Mouse (Mus musculus) embryonic facial prominence, embryonic 10.5 days (tissue): ENCODE measurements around the gene Fam193b. TPM values are rescaled to one million over a fixed set of nuclear protein-coding genes. Genes with fewer than 3 reads are reported as not detected.

ENCODE experiments used
- DNase-seq: peaks from one replicate; pipeline ENCODE4 v3.0.0-alpha.2; 2017; ENCODE audit warnings: low spot score
- H3K27ac ChIP-seq: fragments of 300-500 bp; sonication (generic); replicated peaks from 2 replicates; pipeline ENCODE4 v1.5.1; 2016; ENCODE audit warnings: mild to moderate bottlenecking
- H3K27me3 ChIP-seq: fragments of 300-500 bp; sonication (generic); replicated peaks from 2 replicates; pipeline ENCODE4 v1.6.1; 2016; ENCODE audit warnings: low read depth, mild to moderate bottlenecking; ENCODE audit not compliant: poor library complexity, severe bottlenecking
- H3K36me3 ChIP-seq: fragments of 300-500 bp; sonication (generic); replicated peaks from 2 replicates; pipeline ENCODE4 v1.6.1; 2016; ENCODE audit warnings: mild to moderate bottlenecking, moderate library complexity
- H3K4me1 ChIP-seq: fragments of 300-500 bp; sonication (generic); 2 replicates; pipeline ENCODE4 v1.6.1; 2016
- H3K4me3 ChIP-seq: fragments of 300-500 bp; sonication (generic); 2 replicates; pipeline ENCODE4 v1.5.1; 2016; ENCODE audit warnings: mild to moderate bottlenecking, moderate library complexity
- H3K9me3 ChIP-seq: fragments of 300-500 bp; sonication (generic); 2 replicates; pipeline ENCODE4 v1.6.1; 2016; ENCODE audit warnings: mild to moderate bottlenecking
- WGBS: fragments of 180-500 bp; shearing (Covaris S2); methylation state at CpG from one replicate; pipeline ENCODE4 v1.1.7; 2016; 5-methylcytosine and 5-hydroxymethylcytosine counted together
- polyA plus RNA-seq: library from polyadenylated mRNA; unstranded; fragments of >200 nt; fragmentation: Nextera tagmentation; extraction: Ambion mirVana; gene quantifications from 2 replicates; pipeline ENCODE4 v1.2.1, GENCODE M21; 2016

The Fam193b gene
- polyA plus RNA-seq, 1 experiment from 2014 or later: 62.7 TPM

DNA sequence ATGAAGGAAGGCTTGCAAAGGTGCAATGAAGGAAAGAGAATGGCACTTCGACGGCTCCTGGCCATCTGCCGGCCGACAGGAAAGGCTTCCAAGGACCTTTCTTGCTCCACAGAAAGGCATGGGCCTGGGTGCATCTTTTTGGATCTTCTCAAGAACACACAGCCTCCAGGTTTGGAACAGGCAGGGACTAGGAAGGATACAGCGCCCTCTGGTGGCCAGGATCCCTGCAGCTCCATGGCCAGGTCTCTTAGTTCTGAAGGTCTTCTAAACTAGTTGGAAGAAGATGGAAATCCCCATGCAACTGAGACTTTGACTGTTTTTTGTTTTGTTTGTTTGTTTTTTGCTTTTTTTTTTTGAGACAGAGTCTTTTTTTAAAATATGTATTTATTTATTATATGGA, 54.0 kb downstream of the Fam193b start:
- Histone ChIP-seq H3K9me3 (no peaks in the 10 kb centered on the region), H3K4me1 (peaks cover 24% of the 10 kb centered on the region), H3K36me3 (no peaks in the 10 kb centered on the region; the same call in 1 of the 2 replicates), H3K4me3 (no peak overlapping the region), H3K27me3 (peaks cover 15% of the 10 kb centered on the region; the same call in 1 of the 2 replicates), H3K27ac (no peak overlapping the region)
- WGBS: 6% methylated on average over 5 of the region's 5 CpGs
- DNase-seq: peak; percentile 91

DNA sequence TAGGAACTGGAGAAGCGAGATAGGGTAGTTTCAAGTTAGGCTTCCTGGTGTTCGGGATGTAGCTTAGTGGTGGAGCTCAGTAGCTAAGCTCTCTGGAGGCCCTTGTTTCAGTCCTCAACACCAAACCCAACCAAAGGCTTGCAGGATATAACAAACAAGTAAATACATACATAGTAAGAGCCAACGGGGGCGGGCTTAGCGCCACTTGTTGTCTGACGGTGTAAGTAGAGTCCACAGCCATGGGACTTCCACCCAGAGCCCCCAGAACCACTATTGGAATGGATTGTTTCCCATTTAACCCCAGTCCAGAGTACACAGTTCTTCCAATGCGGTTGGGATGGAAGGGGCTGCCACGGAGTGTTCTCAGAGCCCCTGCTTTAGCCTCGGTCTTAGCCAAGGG, 57.1 kb downstream of the Fam193b start:
- Histone ChIP-seq H3K27ac (no peak overlapping the region; the same call in 1 of the 2 replicates), H3K9me3 (no peaks in the 10 kb centered on the region), H3K4me3 (peak overlapping the region; percentile 93), H3K36me3 (peaks cover 29% of the 10 kb centered on the region), H3K4me1 (peaks cover 51% of the 10 kb centered on the region), H3K27me3 (peaks cover 15% of the 10 kb centered on the region; the same call in 1 of the 2 replicates)
- 36% methylated on average over 9 of the region's 9 CpGs for WGBS
- no peak for DNase-seq

DNA sequence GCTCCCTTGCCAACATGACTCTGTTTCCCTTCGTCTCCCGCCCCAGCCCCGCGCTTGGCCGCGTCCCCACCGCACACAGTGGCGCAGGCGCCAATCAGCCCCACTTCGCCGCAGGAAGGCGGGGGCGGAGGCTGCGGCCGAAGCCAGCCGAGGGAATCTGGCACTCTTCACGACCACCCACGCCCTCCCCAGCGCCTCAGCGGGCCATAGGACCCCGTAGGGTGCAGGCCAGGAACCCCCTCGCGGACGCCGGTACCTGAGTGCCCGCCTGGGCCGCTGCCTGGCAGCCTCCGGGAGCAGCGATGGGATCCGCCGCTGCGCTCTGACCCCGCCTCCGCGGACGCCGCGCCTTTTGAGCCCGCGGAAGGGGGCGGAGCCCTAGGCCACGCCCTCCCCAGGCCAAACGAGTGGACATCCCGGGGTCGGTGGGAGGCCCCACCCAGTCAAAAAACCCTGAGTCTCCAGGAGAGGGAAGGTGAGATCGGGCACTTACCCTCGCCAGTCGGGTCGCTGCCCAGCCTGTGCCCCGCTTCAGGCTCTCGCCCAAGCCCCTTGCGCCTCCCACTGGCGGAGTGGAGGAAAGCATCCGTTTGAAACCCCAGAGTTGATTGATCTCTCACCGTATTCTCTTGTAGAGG, 57.7 kb downstream of the Fam193b start, which contains the start of gene Pdlim7:
Pdlim7 (minus strand) TSS at position 566 of the 638 bp plus-strand sequence.
- under 1% methylated on average over 55 of the region's 55 CpGs for WGBS
- Histone ChIP-seq H3K27me3 (peaks cover 15% of the 10 kb centered on the region; the same call in 1 of the 2 replicates), H3K36me3 (peaks cover 35% of the 10 kb centered on the region), H3K4me1 (peaks cover 57% of the 10 kb centered on the region), H3K4me3 (peak within 1 kb of the TSS; percentile 93), H3K9me3 (no peaks in the 10 kb centered on the region), H3K27ac (peak within 1 kb of the TSS; percentile 97)
- DNase-seq: peak; percentile 95

DNA sequence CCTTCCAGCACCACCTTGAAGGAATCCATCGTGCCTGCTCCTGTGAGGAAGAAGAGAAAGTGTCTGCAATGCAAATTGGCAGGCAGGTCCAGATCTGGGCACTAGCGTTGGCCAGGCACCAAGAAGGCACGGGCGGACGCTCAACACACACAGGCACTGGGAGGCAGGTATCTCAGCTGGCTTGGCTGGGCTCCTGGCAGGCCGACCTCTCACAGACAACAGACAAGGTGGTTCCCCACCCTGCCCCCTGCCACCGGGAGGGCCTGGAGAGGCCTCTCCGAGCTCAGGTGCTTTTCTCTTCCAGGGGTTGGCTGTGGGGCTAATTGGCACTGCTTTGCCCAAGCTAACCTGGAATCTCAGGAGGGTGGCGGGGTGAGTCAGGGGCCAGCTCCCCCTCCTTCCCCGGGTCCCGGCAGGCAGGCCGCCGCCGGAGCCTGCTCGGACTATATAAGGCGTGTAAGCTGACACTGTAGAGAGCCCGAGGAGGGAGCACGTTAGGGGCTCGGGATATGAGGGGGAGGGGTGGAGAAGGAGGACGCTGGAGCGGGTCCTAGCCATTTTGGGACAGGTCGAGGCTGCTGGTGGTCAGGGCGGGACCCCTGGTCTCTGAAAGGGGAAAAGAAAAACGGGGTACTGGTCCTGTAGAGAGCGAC, 58.4 kb downstream of the Fam193b start:
- peak; percentile 88 for DNase-seq
- peaks cover 42% of the 10 kb centered on the region for H3K36me3 ChIP-seq
- WGBS: 2% methylated on average over 25 of the region's 25 CpGs
- H3K9me3 ChIP-seq: no peaks in the 10 kb centered on the region
- peaks cover 57% of the 10 kb centered on the region for H3K4me1 ChIP-seq
- H3K4me3 ChIP-seq: peak overlapping the region; percentile 93
- peaks cover 15% of the 10 kb centered on the region; the same call in 1 of the 2 replicates for H3K27me3 ChIP-seq
- H3K27ac ChIP-seq: peak overlapping the region; percentile 97

DNA sequence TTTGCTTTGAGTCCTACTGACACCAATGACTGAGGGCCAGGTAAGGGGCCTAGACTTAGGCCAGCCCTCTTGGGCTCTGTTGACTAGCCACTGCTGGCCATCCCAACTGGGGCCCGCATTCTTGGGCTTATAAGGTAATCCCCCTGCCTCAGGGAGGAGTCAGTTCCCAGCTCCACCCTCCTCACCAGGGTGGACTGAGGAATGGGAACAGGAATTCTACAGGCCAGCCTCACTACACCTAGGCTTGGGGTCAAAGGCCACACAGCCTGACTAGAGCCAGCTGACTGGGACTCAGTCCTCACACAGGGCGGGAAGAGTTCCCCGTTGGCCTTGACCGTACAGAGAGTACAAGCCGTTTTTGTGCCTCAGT, 59.4 kb downstream of the Fam193b start:
- Histone ChIP-seq H3K27ac (peak overlapping the region; percentile 97), H3K4me1 (peaks cover 54% of the 10 kb centered on the region), H3K27me3 (peaks cover 15% of the 10 kb centered on the region; the same call in 1 of the 2 replicates), H3K9me3 (no peaks in the 10 kb centered on the region), H3K36me3 (peaks cover 52% of the 10 kb centered on the region), H3K4me3 (peak overlapping the region; percentile 93)
- DNase-seq: peak; percentile 66
- WGBS: 16% methylated on average over 5 of the region's 5 CpGs

DNA sequence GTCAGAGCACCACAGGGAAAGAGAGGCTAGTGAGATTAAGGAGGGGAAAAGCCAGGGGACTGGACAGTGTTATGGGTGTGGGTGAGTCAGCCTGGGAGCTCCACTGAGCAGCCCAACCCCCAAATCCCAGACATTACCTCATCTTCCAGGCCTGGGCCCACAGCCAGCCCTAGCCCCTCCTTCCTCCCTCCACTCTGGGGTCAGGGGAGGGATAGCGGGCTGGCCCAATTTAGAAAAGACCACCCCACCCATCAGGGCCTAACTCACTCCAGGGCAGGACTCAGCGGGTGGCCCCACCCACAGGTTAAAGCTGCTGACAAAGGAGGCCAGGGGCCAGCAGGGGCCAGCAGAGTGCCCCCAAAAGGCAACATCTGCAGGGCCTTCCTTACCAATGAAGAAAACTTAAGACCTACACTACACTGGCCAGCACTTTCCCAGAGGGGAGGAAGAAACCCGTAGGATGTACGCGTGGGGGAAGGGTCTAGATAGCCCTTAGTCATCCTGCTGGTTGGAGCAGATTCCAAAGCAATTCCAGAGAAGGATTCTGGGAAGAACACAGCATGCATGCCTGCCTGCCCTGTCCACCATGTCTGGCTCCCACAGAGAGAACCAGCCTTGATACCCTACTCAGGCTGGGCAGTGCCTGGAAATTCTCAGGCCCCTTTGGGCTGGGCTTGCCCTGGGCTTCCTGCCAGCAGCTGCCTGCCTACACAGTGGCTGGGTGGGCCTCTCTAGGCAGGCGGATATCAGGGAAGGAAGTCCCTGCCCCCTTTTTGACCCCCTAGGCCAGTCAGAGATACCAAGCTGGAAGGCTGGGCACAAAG, 60.0 kb downstream of the Fam193b start:
- H3K27me3 ChIP-seq: peaks cover 15% of the 10 kb centered on the region; the same call in 1 of the 2 replicates
- H3K4me1 ChIP-seq: peaks cover 54% of the 10 kb centered on the region
- DNase-seq: peak; percentile 83
- H3K27ac ChIP-seq: peak overlapping the region; percentile 97
- peaks cover 58% of the 10 kb centered on the region for H3K36me3 ChIP-seq
- no peaks in the 10 kb centered on the region for H3K9me3 ChIP-seq
- peak overlapping the region; percentile 93 for H3K4me3 ChIP-seq
- 9% methylated on average over 6 of the region's 6 CpGs for WGBS

DNA sequence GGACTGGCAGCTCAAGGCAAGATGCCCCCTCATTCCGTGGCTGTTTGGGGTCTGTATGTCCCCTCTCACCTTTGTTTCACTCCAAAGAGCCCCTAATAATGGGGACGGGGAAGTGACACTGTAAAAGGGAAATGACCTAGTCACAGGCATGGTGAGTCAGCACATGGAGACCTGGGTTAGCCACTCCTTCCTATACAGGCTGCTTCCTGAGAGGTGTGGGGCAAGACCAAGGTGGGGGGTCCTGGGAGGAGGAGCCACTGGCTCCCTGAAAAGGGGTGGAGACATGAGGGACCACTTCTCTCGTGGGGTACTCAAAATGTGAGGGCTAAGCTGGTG, 60.6 kb downstream of the Fam193b start:
- DNase-seq: no peak
- 41% methylated on average over 3 of the region's 3 CpGs for WGBS
- Histone ChIP-seq H3K4me1 (peaks cover 54% of the 10 kb centered on the region), H3K4me3 (peak overlapping the region; percentile 93), H3K27ac (peak overlapping the region; percentile 97), H3K36me3 (peaks cover 64% of the 10 kb centered on the region), H3K27me3 (peaks cover 12% of the 10 kb centered on the region; the same call in 1 of the 2 replicates), H3K9me3 (no peaks in the 10 kb centered on the region)

DNA sequence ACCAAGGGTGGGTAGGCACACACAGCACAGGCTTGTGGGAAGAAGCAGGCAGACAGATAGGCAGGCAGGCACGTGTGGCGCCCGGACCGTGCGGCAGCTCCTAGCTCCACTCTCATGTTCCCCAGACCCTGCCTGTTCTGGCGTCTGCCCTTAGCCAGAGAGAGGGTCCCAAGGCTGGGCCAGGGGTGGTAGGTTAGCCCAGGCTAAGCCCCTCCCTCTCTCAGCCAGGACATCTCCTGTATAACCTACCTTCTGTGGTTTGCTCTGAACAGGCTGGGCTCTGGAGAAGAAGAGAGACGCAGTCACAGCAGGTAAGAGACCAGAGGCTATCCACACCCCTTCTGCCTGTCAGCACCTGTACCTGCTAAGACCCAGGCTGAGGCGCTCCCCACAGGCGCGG, 62.4 kb downstream of the Fam193b start:
- H3K9me3 ChIP-seq: no peaks in the 10 kb centered on the region
- no peak for DNase-seq
- H3K36me3 ChIP-seq: peaks cover 82% of the 10 kb centered on the region
- H3K27ac ChIP-seq: no peak overlapping the region
- no peaks in the 10 kb centered on the region for H3K27me3 ChIP-seq
- H3K4me3 ChIP-seq: no peak overlapping the region
- H3K4me1 ChIP-seq: peaks cover 48% of the 10 kb centered on the region
- 91% methylated on average over 10 of the region's 10 CpGs for WGBS

DNA sequence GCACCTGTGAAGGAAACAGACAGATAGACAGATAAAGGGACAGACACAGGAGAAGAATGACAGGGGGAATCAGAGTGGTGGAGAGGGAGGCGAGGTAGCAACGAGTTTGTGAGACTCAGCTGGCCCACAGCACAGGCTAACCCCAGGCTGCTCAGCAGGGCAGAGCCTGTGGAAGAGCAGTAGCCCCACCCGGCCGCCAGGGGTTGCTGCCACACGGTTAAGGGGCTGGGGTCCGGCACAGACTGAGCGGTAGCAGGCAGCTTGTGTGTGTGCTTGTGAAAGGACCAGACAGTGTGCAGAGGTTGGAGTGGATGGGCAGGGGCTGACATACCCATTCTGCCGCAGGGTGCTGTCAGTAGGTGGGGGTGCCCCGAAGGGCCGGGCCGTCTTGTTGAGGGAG, 63.0 kb downstream of the Fam193b start:
- peaks cover 88% of the 10 kb centered on the region for H3K36me3 ChIP-seq
- peaks cover 42% of the 10 kb centered on the region for H3K4me1 ChIP-seq
- WGBS: 66% methylated on average over 11 of the region's 11 CpGs
- no peak overlapping the region for H3K4me3 ChIP-seq
- peak; percentile 58 for DNase-seq
- no peak overlapping the region for H3K27ac ChIP-seq
- no peaks in the 10 kb centered on the region for H3K9me3 ChIP-seq
- H3K27me3 ChIP-seq: no peaks in the 10 kb centered on the region

DNA sequence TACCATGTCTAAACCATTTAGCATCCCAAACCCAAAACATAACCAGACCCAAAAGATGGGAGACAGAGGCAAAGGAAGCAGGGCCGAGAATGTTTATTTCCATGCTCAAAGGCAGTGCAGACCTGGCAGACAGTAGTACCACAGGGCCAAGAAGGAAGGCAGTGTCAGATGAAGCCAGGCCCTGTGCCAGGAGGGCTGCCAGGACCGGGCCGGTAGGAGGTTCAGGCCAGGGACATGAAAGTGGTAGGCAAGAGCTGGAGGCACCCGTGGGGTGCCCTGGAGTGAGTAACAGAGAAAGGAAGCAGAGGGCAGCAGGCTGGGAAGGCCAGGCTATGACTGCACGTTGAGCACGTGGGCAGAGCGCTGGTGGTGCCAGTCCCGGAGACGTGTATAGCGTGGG, 64.2 kb downstream of the Fam193b start:
- Histone ChIP-seq H3K27ac (no peak overlapping the region), H3K4me1 (peaks cover 30% of the 10 kb centered on the region), H3K4me3 (no peak overlapping the region), H3K9me3 (no peaks in the 10 kb centered on the region), H3K27me3 (no peaks in the 10 kb centered on the region), H3K36me3 (peaks cover 99% of the 10 kb centered on the region)
- DNase-seq: no peak
- WGBS: 94% methylated on average over 10 of the region's 10 CpGs

DNA sequence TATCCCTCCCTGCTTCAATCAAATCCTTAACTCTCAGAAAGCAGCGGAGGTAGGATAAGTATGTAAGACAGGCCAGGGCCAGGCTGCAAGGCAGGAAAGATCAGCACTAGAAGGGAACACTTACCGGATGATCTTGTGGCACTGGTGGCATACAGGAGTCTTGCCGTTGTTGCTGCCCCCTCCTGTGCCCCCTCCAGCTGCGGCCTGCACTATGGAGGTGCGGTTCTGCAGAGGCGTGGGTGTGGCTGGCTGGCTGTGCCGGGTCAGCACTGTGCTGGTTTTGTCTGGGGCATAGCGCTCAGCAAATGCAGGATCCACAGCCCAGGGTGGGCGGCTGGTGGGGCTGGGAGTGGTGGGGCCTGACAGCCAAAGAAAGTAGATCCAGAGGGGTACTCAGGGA, 65.1 kb downstream of the Fam193b start:
- peaks cover 21% of the 10 kb centered on the region for H3K4me1 ChIP-seq
- 97% methylated on average over 9 of the region's 9 CpGs for WGBS
- peaks cover 100% of the 10 kb centered on the region for H3K36me3 ChIP-seq

DNA sequence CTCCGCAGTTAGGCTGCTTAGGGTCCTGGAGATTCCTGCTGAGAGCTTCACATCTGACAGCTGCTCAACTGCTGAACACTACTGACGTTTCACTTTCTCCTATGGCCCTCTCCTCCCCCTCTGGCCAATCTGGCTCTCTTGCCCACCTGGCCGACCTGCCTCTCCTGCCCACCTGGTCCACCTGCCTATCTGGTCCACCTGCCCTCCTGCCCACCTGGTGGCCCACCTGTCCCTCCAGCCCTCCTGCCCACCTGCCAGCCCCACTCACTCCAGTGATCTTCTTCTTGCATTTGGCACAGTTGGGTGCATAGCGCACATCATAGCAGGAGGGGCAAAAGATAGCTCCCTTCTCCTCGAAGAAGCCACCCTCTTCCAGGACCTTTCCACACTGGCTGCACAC, 66.5 kb downstream of the Fam193b start:
- Histone ChIP-seq H3K4me3 (no peak overlapping the region), H3K36me3 (peaks cover 100% of the 10 kb centered on the region), H3K27ac (no peak overlapping the region), H3K4me1 (peaks cover 8% of the 10 kb centered on the region; the same call in 1 of the 2 replicates), H3K27me3 (no peaks in the 10 kb centered on the region), H3K9me3 (no peaks in the 10 kb centered on the region)
- no peak for DNase-seq
- 89% methylated on average over 5 of the region's 5 CpGs for WGBS

More for the DNA sequence above, 65.1 kb downstream of the Fam193b start:
- Histone ChIP-seq H3K27ac (no peak overlapping the region), H3K9me3 (no peaks in the 10 kb centered on the region), H3K4me3 (no peak overlapping the region), H3K27me3 (no peaks in the 10 kb centered on the region)
- DNase-seq: no peak
